Mouse (Mus musculus) stomach, embryonic 15.5 days (tissue): ENCODE results near the gene Mylpf. TPM values are rescaled to one million over a fixed set of nuclear protein-coding genes. Genes with fewer than 3 reads are reported as not detected.
"Not testable (repeated sequence)": the region's sequence is repeated elsewhere in the genome, so short reads cannot be mapped to it uniquely, and the experiment has no call there.

ENCODE experiments used
- ATAC-seq: fragments of 200-750 bp; cut with Nextera tagmentation; 2 replicates; pipeline ENCODE4 v1.8.0; 2017; ENCODE audit warnings: low read depth, moderate number of reproducible peaks, moderate TSS enrichment; ENCODE audit not compliant: insufficient read depth, low FRiP score
- H3K27ac ChIP-seq: fragments of 300-500 bp; sonication (generic); 2 replicates; pipeline ENCODE4 v1.5.1; 2015; ENCODE audit warnings: mild to moderate bottlenecking, inconsistent platforms
- H3K27me3 ChIP-seq: fragments of 300-500 bp; sonication (generic); replicated peaks from 2 replicates; pipeline ENCODE4 v1.6.1; 2015; ENCODE audit warnings: inconsistent platforms
- H3K36me3 ChIP-seq: fragments of 300-500 bp; sonication (generic); 2 replicates; pipeline ENCODE4 v1.6.1; 2015; ENCODE audit warnings: inconsistent platforms
- H3K4me1 ChIP-seq: fragments of 300-500 bp; sonication (generic); 2 replicates; pipeline ENCODE4 v1.6.1; 2015; ENCODE audit warnings: inconsistent platforms
- H3K4me2 ChIP-seq: fragments of 300-500 bp; sonication (generic); 2 replicates; pipeline ENCODE4 v1.6.1; 2015; ENCODE audit warnings: mild to moderate bottlenecking, inconsistent platforms
- H3K4me3 ChIP-seq: fragments of 300-500 bp; sonication (generic); replicated peaks from 2 replicates; pipeline ENCODE4 v1.5.1; 2015; ENCODE audit warnings: inconsistent platforms
- H3K9ac ChIP-seq: fragments of 300-500 bp; sonication (generic); 2 replicates; pipeline ENCODE4 v1.6.1; 2015; ENCODE audit warnings: inconsistent platforms
- H3K9me3 ChIP-seq: fragments of 300-500 bp; sonication (generic); 2 replicates; pipeline ENCODE4 v1.6.1; 2016; ENCODE audit warnings: inconsistent platforms
- WGBS: fragments of 180-500 bp; shearing (Covaris S2); methylation state at CpG from one replicate; pipeline ENCODE4 v1.1.7; 2015; 5-methylcytosine and 5-hydroxymethylcytosine counted together
- polyA plus RNA-seq: library from polyadenylated mRNA; unstranded; fragments of >200 nt; fragmentation: Nextera tagmentation; extraction: Ambion mirVana; gene quantifications from 2 replicates; pipeline ENCODE4 v1.2.1, GENCODE M21; 2015

The Mylpf gene
- polyA plus RNA-seq, result 18.6 and 31.0 TPM in 2 replicates

- Histone ChIP-seq H3K9ac (peak within 1 kb of the TSS; percentile 96), H3K4me1 (peaks cover 20% of the 10 kb centered on the region), H3K27me3 (no peaks in the 10 kb centered on the region), H3K4me2 (peak within 1 kb of the TSS; percentile 88), H3K4me3 (peak within 1 kb of the TSS; percentile 97), H3K9me3 (no peaks in the 10 kb centered on the region), H3K36me3 (no peaks in the 10 kb centered on the region), H3K27ac (peak within 1 kb of the TSS; percentile 89)
- 0% methylated on average over 39 of the region's 44 CpGs for WGBS
- ATAC-seq, result peak; percentile 92
These were observed at the start of gene Mylpf for GRCm38 (mm10) chr7:127208553-127209438. Gene Mylpf (plus strand): TSS chr7:127208890.

GRCm38 (mm10) chr7:127162546-127162945 is 46.1 kb upstream of the Mylpf start:
- Histone ChIP-seq H3K9ac (no peak overlapping the region), H3K36me3 (no peaks in the 10 kb centered on the region), H3K27me3 (no peaks in the 10 kb centered on the region), H3K27ac (no peak overlapping the region), H3K4me3 (no peak overlapping the region), H3K4me1 (no peaks in the 10 kb centered on the region), H3K4me2 (no peak overlapping the region), H3K9me3 (no peaks in the 10 kb centered on the region)
- 86% methylated on average over 5 of the region's 5 CpGs for WGBS
- no peak for ATAC-seq

- H3K4me1 ChIP-seq, result no peaks in the 10 kb centered on the region
- H3K4me3 ChIP-seq, result no peak overlapping the region
- no peak overlapping the region for H3K4me2 ChIP-seq
- no peaks in the 10 kb centered on the region for H3K27me3 ChIP-seq
- H3K9me3 ChIP-seq, result no peaks in the 10 kb centered on the region
- 80% methylated on average over 4 of the region's 4 CpGs for WGBS
- no peaks in the 10 kb centered on the region for H3K36me3 ChIP-seq
- H3K27ac ChIP-seq, result no peak overlapping the region
- no peak for ATAC-seq
- H3K9ac ChIP-seq, result no peak overlapping the region
These were observed 44.7 kb upstream of the Mylpf start for GRCm38 (mm10) chr7:127164002-127164401.

- Histone ChIP-seq H3K4me3 (no peak overlapping the region), H3K36me3 (no peaks in the 10 kb centered on the region), H3K9ac (no peak overlapping the region), H3K4me1 (no peaks in the 10 kb centered on the region), H3K4me2 (no peak overlapping the region), H3K27me3 (no peaks in the 10 kb centered on the region), H3K27ac (no peak overlapping the region), H3K9me3 (no peaks in the 10 kb centered on the region)
- WGBS, result 79% methylated on average over 12 of the region's 12 CpGs
- no peak for ATAC-seq
These were observed 42.8 kb upstream of the Mylpf start for GRCm38 (mm10) chr7:127165607-127166493.

GRCm38 (mm10) chr7:127166501-127166900 is 42.2 kb upstream of the Mylpf start:
- H3K27ac ChIP-seq, result no peak overlapping the region
- no peaks in the 10 kb centered on the region for H3K4me1 ChIP-seq
- no peak for ATAC-seq
- H3K27me3 ChIP-seq, result no peaks in the 10 kb centered on the region
- 81% methylated on average over 5 of the region's 5 CpGs for WGBS
- no peaks in the 10 kb centered on the region for H3K9me3 ChIP-seq
- no peaks in the 10 kb centered on the region for H3K36me3 ChIP-seq
- no peak overlapping the region for H3K4me2 ChIP-seq
- no peak overlapping the region for H3K4me3 ChIP-seq
- H3K9ac ChIP-seq, result no peak overlapping the region

- WGBS, result 75% methylated on average over 4 of the region's 4 CpGs
- Histone ChIP-seq H3K9me3 (no peaks in the 10 kb centered on the region), H3K9ac (no peak overlapping the region), H3K4me2 (no peak overlapping the region), H3K27me3 (no peaks in the 10 kb centered on the region), H3K4me1 (no peaks in the 10 kb centered on the region), H3K27ac (no peak overlapping the region), H3K36me3 (no peaks in the 10 kb centered on the region), H3K4me3 (no peak overlapping the region)
- ATAC-seq, result no peak
These were observed 31.8 kb upstream of the Mylpf start for GRCm38 (mm10) chr7:127176937-127177336.

- ATAC-seq, result no peak
- no peaks in the 10 kb centered on the region for H3K36me3 ChIP-seq
- H3K4me2 ChIP-seq, result no peak overlapping the region
- WGBS, result 55% methylated on average over 2 of the region's 2 CpGs
- H3K9ac ChIP-seq, result no peak overlapping the region
- H3K27me3 ChIP-seq, result no peaks in the 10 kb centered on the region
- no peaks in the 10 kb centered on the region for H3K9me3 ChIP-seq
- H3K27ac ChIP-seq, result no peak overlapping the region
- no peaks in the 10 kb centered on the region for H3K4me1 ChIP-seq
- no peak overlapping the region for H3K4me3 ChIP-seq
These were observed 27.9 kb upstream of the Mylpf start for GRCm38 (mm10) chr7:127180783-127181182.

GRCm38 (mm10) chr7:127181724-127182123 is 27.0 kb upstream of the Mylpf start:
- not testable (repeated sequence) for H3K36me3 ChIP-seq, H3K27ac ChIP-seq, H3K9me3 ChIP-seq, H3K27me3 ChIP-seq, H3K4me3 ChIP-seq, H3K4me1 ChIP-seq, ATAC-seq, H3K4me2 ChIP-seq, H3K9ac ChIP-seq
- 29% methylated on average over 3 of the region's 3 CpGs for WGBS

GRCm38 (mm10) chr7:127183345-127183744 is 25.3 kb upstream of the Mylpf start:
- 58% methylated on average over 8 of the region's 8 CpGs for WGBS
- H3K36me3 ChIP-seq, result no peaks in the 10 kb centered on the region
- H3K4me1 ChIP-seq, result no peaks in the 10 kb centered on the region
- H3K9me3 ChIP-seq, result no peaks in the 10 kb centered on the region
- H3K4me2 ChIP-seq, result no peak overlapping the region
- no peaks in the 10 kb centered on the region for H3K27me3 ChIP-seq
- no peak overlapping the region for H3K27ac ChIP-seq
- H3K9ac ChIP-seq, result no peak overlapping the region
- H3K4me3 ChIP-seq, result no peak overlapping the region
- ATAC-seq, result no peak

GRCm38 (mm10) chr7:127183828-127184227 is 24.9 kb upstream of the Mylpf start:
- WGBS, result 71% methylated on average over 6 of the region's 6 CpGs
- no peak; the same call in 1 of the 2 replicates for ATAC-seq
- H3K27me3 ChIP-seq, result no peaks in the 10 kb centered on the region
- H3K4me1 ChIP-seq, result no peaks in the 10 kb centered on the region
- no peak overlapping the region for H3K27ac ChIP-seq
- no peak overlapping the region for H3K4me3 ChIP-seq
- H3K4me2 ChIP-seq, result no peak overlapping the region
- no peak overlapping the region for H3K9ac ChIP-seq
- H3K36me3 ChIP-seq, result no peaks in the 10 kb centered on the region
- no peaks in the 10 kb centered on the region for H3K9me3 ChIP-seq

- H3K27ac ChIP-seq, result no peak overlapping the region
- 13% methylated on average over 1 of the region's 1 CpGs for WGBS
- no peaks in the 10 kb centered on the region for H3K4me1 ChIP-seq
- no peak overlapping the region for H3K4me2 ChIP-seq
- no peaks in the 10 kb centered on the region for H3K36me3 ChIP-seq
- ATAC-seq, result no peak
- no peak overlapping the region for H3K4me3 ChIP-seq
- no peak overlapping the region for H3K9ac ChIP-seq
- H3K9me3 ChIP-seq, result no peaks in the 10 kb centered on the region
- no peaks in the 10 kb centered on the region for H3K27me3 ChIP-seq
These were observed 24.0 kb upstream of the Mylpf start for GRCm38 (mm10) chr7:127184720-127185119.

GRCm38 (mm10) chr7:127185601-127186000 is 23.1 kb upstream of the Mylpf start:
- ATAC-seq, result no peak
- Histone ChIP-seq H3K27ac (no peak overlapping the region), H3K4me1 (no peaks in the 10 kb centered on the region), H3K9me3 (no peaks in the 10 kb centered on the region), H3K36me3 (no peaks in the 10 kb centered on the region), H3K4me2 (no peak overlapping the region), H3K9ac (no peak overlapping the region), H3K27me3 (no peaks in the 10 kb centered on the region), H3K4me3 (no peak overlapping the region)
- 59% methylated on average over 3 of the region's 3 CpGs for WGBS
